Mouse (Mus musculus): ENCODE measurements around the gene Tubb2b.

- TF ChIP-seq MAX (IDR thresholded peaks at IDR 0.05; ENCODE audit: low read depth) = no peak
- TF ChIP-seq E2F4 (IDR thresholded peaks at IDR 0.05; ENCODE audit: insufficient read depth) = no peak
- no peak for TF ChIP-seq USF1 (IDR thresholded peaks at IDR 0.05; ENCODE audit: low read depth)
- no peak for TF ChIP-seq POLR2A (IDR thresholded peaks at IDR 0.05; ENCODE audit: insufficient read length, low read depth)
- no peak for TF ChIP-seq MYOG (IDR thresholded peaks at IDR 0.05; ENCODE audit: control insufficient read depth in 1 of 3, insufficient read depth in 1 of 3, insufficient read length in 2 of 3, low read depth in 2 of 3)
- no peak for TF ChIP-seq TCF12 (IDR thresholded peaks at IDR 0.05; ENCODE audit: insufficient read depth, poor library complexity, severe bottlenecking)
- TF ChIP-seq SRF (IDR thresholded peaks at IDR 0.05; ENCODE audit: control insufficient read depth, insufficient read length, low read depth) = no peak
- TF ChIP-seq MYOD1 (IDR thresholded peaks at IDR 0.05; ENCODE audit: control insufficient read depth in 1 of 3, insufficient read length in 2 of 3, low read depth in 2 of 3) = no peak
- TF ChIP-seq POLR2AphosphoS2 (IDR thresholded peaks at IDR 0.05; ENCODE audit: insufficient read length, low read depth) = no peak
- no peak for TF ChIP-seq CEBPB (IDR thresholded peaks at IDR 0.05; ENCODE audit: insufficient read depth, poor library complexity, severe bottlenecking)
- TF ChIP-seq REST (IDR thresholded peaks at IDR 0.05; ENCODE audit: insufficient read depth, insufficient read length) = no peak
Observed at GRCm38 (mm10) chr13:34156840-34157185, 26.5 kb upstream of the Tubb2b start.

All from myocyte (in vitro differentiated cells).